8 mouse cellular contexts compared by ENCODE assay signal in the genomic region with DNA sequence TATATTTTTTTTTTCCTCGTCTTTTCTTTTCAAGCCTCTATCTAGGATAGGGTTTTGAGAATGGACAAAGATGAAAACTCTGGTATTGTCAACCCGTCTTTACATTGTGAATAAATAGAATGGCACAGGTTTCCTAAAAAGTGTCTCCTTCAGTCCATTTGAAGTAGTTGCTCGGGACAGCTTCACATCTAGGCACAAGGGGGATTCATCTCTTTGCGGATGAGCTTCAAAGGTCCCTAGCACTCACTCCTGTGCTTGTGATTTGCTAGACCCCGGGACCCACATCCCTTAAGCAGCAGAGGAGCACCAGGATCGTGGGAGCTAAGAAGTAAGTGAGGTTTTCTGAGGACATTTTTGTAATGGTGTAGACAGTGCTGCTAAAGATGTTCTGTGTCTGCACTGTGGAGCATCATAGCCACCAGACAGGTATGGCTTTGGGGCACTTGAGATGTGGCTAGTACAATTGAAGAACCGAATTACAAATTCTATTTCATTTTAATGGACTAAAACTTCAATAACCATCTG. TPM values are rescaled to one million over a fixed set of nuclear protein-coding genes. Genes with fewer than 3 reads are reported as not detected.
DNase-seq lines count a peak whose midpoint lies in the region; ATAC-seq and TF ChIP-seq lines count a peak whose summit lies in the region.

No protein-coding gene starts in this region.

- H3K9me3 ChIP-seq in G1E (replicated peaks) = no peaks in the 10 kb centered on the region
- no peaks in the 10 kb centered on the region for H3K9me3 ChIP-seq in forebrain, embryonic 11.5 days (ENCODE audit: control insufficient read depth, low read length)
- no peaks in the 10 kb centered on the region for H3K9me3 ChIP-seq in liver, embryonic 16.5 days (replicated peaks; ENCODE audit: control insufficient read depth, low read length)

- peak; percentile 11 for DNase-seq in kidney, adult 9 months
- DNase-seq in kidney, postnatal 25 days = no peak
- no peak for DNase-seq in G1E (ENCODE audit: low spot score)
- no peak for DNase-seq in forebrain, embryonic 11.5 days (ENCODE audit: low spot score)
- DNase-seq in right cerebral cortex, adult 2 months (ENCODE audit: low spot score in 2 of 2) = no peak
- no peak for DNase-seq in cerebellum, adult 11-12 months
- no peak for DNase-seq in urinary bladder, adult 18-20 months (ENCODE audit: low spot score in 2 of 2)

- H3K27me3 ChIP-seq in G1E (ENCODE audit: insufficient read depth, low read length) = no peaks in the 10 kb centered on the region
- no peaks in the 10 kb centered on the region for H3K27me3 ChIP-seq in forebrain, embryonic 11.5 days (ENCODE audit: control insufficient read depth, insufficient read depth, low read length)
- no peaks in the 10 kb centered on the region for H3K27me3 ChIP-seq in liver, embryonic 16.5 days (ENCODE audit: control insufficient read depth, insufficient read depth, low read depth, low read length)

- no peak for ATAC-seq in G1E (ENCODE audit: extremely low read depth, insufficient number of reproducible peaks, low FRiP score, poor library complexity, severe bottlenecking)
- ATAC-seq in forebrain, embryonic 11.5 days (replicated peaks; ENCODE audit: low FRiP score) = no peak
- ATAC-seq in liver, embryonic 16.5 days (ENCODE audit: low read depth) = no peak

- no peak for TF ChIP-seq CTCF in G1E (IDR thresholded peaks at IDR 0.05; ENCODE audit: low read depth, low read length)

- WGBS in forebrain, embryonic 11.5 days = 18% methylated on average over 7 of the region's 7 CpGs
- WGBS in liver, embryonic 16.5 days (ENCODE audit: insufficient replicate concordance) = 8% methylated on average over 7 of the region's 7 CpGs

- H3K36me3 ChIP-seq in G1E (replicated peaks) = peaks cover 12% of the 10 kb centered on the region
- H3K36me3 ChIP-seq in forebrain, embryonic 11.5 days (ENCODE audit: control insufficient read depth, insufficient read depth, low read length) = no peaks in the 10 kb centered on the region
- H3K36me3 ChIP-seq in liver, embryonic 16.5 days (ENCODE audit: control insufficient read depth, insufficient read depth) = no peaks in the 10 kb centered on the region

- no peak overlapping the region for H3K27ac ChIP-seq in forebrain, embryonic 11.5 days (ENCODE audit: low read depth, low read length)
- 0 out of 2 replicates have a peak overlapping the region, but pooled peaks have one; percentile 27 for H3K27ac ChIP-seq in liver, embryonic 16.5 days (ENCODE audit: low read length)

- peak overlapping the region; percentile 75 for H3K4me2 ChIP-seq in forebrain, embryonic 11.5 days (ENCODE audit: low read depth, low read length, severe bottlenecking)
- H3K4me2 ChIP-seq in liver, embryonic 16.5 days (ENCODE audit: low read depth, low read length) = peak overlapping the region; percentile 75

- peaks cover 22% of the 10 kb centered on the region for H3K4me1 ChIP-seq in G1E (ENCODE audit: insufficient read depth, low read depth, low read length)
- H3K4me1 ChIP-seq in forebrain, embryonic 11.5 days (replicated peaks; ENCODE audit: control insufficient read depth, insufficient read depth, low read length) = peaks cover 6% of the 10 kb centered on the region; the same call in 1 of the 2 replicates
- H3K4me1 ChIP-seq in liver, embryonic 16.5 days (ENCODE audit: control insufficient read depth, low read depth, low read length) = peaks cover 12% of the 10 kb centered on the region

- peak overlapping the region; percentile 69 for H3K4me3 ChIP-seq in G1E (ENCODE audit: low read depth, low read length)
- peak overlapping the region; percentile 46 for H3K4me3 ChIP-seq in forebrain, embryonic 11.5 days (ENCODE audit: low read depth, low read length)
- peak overlapping the region; percentile 65 for H3K4me3 ChIP-seq in liver, embryonic 16.5 days (ENCODE audit: low read depth, low read length)

- H3K9ac ChIP-seq in forebrain, embryonic 11.5 days (ENCODE audit: low read length) = peak overlapping the region; percentile 66
- peak overlapping the region; percentile 70 for H3K9ac ChIP-seq in liver, embryonic 16.5 days (ENCODE audit: low read depth, low read length)

RNA-seq across cellular contexts. Expression of a gene that starts 0.7 kb away (rescaled TPM):
- total RNA-seq in G1E (2014; fragmentation: Nextera tagmentation) (33.9 and 35.9 TPM in 2 replicates), G1E (2017) (40.8 and 58.4 TPM in 2 replicates)
- 9.0 and 12.4 TPM in 2 replicates for polyA plus RNA-seq in G1E (2012)
- polyA plus RNA-seq in forebrain, embryonic 11.5 days (2014; fragmentation: Nextera tagmentation; extraction: Ambion mirVana) = 87.5 and 87.9 TPM in 2 replicates
- polyA plus RNA-seq in liver, embryonic 16.5 days (2015; fragmentation: Nextera tagmentation; extraction: Ambion mirVana) = 13.3 and 14.2 TPM in 2 replicates

RNA-seq across cellular contexts. Expression of a gene that starts 32.6 kb away (rescaled TPM):
- total RNA-seq in G1E (2014; fragmentation: Nextera tagmentation) (0.34 TPM in 1 of 2 replicates, not detected in the other), G1E (2017) (0.29 and 0.55 TPM in 2 replicates)
- not detected in 2 replicates for polyA plus RNA-seq in G1E (2012)
- 0.23 TPM in 1 of 2 replicates, not detected in the other for polyA plus RNA-seq in forebrain, embryonic 11.5 days (2014; fragmentation: Nextera tagmentation; extraction: Ambion mirVana)
- not detected in 2 replicates for polyA plus RNA-seq in liver, embryonic 16.5 days (2015; fragmentation: Nextera tagmentation; extraction: Ambion mirVana)

RNA-seq across cellular contexts. Expression of a gene that starts 41.6 kb away (rescaled TPM):
- total RNA-seq in G1E (2014; fragmentation: Nextera tagmentation) (17.3 and 19.6 TPM in 2 replicates), G1E (2017) (33.2 and 34.2 TPM in 2 replicates)
- polyA plus RNA-seq in G1E (2012) = 34.0 and 35.5 TPM in 2 replicates
- polyA plus RNA-seq in forebrain, embryonic 11.5 days (2014; fragmentation: Nextera tagmentation; extraction: Ambion mirVana) = 78.9 and 85.7 TPM in 2 replicates
- polyA plus RNA-seq in liver, embryonic 16.5 days (2015; fragmentation: Nextera tagmentation; extraction: Ambion mirVana) = 14.4 and 14.6 TPM in 2 replicates
